Mouse (Mus musculus): ENCODE data around the gene Hist1h2ah.

Hist1h2ah gene

DNA sequence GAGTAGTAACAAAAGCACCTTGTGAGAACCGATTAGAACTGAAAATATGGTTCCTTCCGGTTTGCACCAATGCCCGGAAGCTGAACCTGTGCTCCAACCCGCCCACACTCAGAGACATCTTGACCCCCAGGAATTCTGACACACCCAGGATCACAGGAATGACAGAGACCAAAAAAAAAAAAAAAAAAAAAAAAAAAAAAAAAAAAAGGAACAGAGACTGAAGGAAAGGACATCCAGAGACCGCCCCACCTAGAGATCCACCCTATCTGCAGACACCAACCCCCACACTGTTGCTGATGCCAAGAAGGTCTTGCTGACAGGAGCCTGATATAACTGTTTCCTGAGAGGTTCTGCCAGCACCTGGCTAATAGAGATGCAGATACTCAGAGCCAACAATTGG is 42.8 kb downstream of the Hist1h2ah start:
- in situ Hi-C loops (cut with MboI, MseI) = no loop called here
